Mouse (Mus musculus) midbrain, embryonic 13.5 days (tissue): ENCODE data around the gene Abi3. TPM values are rescaled to one million over a fixed set of nuclear protein-coding genes. Genes with fewer than 3 reads are reported as not detected.

ENCODE experiments used
- ATAC-seq: fragments of 200-750 bp; cut with Nextera tagmentation; 2 replicates; pipeline ENCODE4 v1.8.0; 2017; ENCODE audit warnings: mild to moderate bottlenecking, moderate TSS enrichment, moderate library complexity
- H3K27ac ChIP-seq: fragments of 300-500 bp; sonication (generic); 2 replicates; pipeline ENCODE4 v1.5.1; 2015; ENCODE audit warnings: inconsistent platforms, mild to moderate bottlenecking, moderate library complexity
- H3K27me3 ChIP-seq: fragments of 300-500 bp; sonication (generic); 2 replicates; pipeline ENCODE4 v1.6.1; 2015; ENCODE audit warnings: mild to moderate bottlenecking, inconsistent platforms
- H3K36me3 ChIP-seq: fragments of 300-500 bp; sonication (generic); 2 replicates; pipeline ENCODE4 v1.6.1; 2015; ENCODE audit warnings: mild to moderate bottlenecking, inconsistent platforms
- H3K4me1 ChIP-seq: fragments of 300-500 bp; sonication (generic); replicated peaks from 2 replicates; pipeline ENCODE4 v1.6.1; 2015; ENCODE audit warnings: inconsistent platforms
- H3K4me2 ChIP-seq: fragments of 300-500 bp; sonication (generic); replicated peaks from 2 replicates; pipeline ENCODE4 v1.6.1; 2015; ENCODE audit warnings: moderate library complexity, mild to moderate bottlenecking, inconsistent platforms
- H3K4me3 ChIP-seq: fragments of 300-500 bp; sonication (generic); replicated peaks from 2 replicates; pipeline ENCODE4 v1.5.1; 2015; ENCODE audit warnings: mild to moderate bottlenecking, inconsistent platforms
- H3K9ac ChIP-seq: fragments of 300-500 bp; sonication (generic); replicated peaks from 2 replicates; pipeline ENCODE4 v1.6.1; 2015; ENCODE audit warnings: mild to moderate bottlenecking, inconsistent platforms
- H3K9me3 ChIP-seq: fragments of 300-500 bp; sonication (generic); 2 replicates; pipeline ENCODE4 v1.6.1; 2016; ENCODE audit warnings: mild to moderate bottlenecking, inconsistent platforms
- WGBS: fragments of 180-500 bp; shearing (Covaris S2); methylation state at CpG from one replicate; pipeline ENCODE4 v1.1.7; 2015; 5-methylcytosine and 5-hydroxymethylcytosine counted together
- polyA plus RNA-seq: library from polyadenylated mRNA; unstranded; fragments of >200 nt; fragmentation: Nextera tagmentation; extraction: Ambion mirVana; gene quantifications from 2 replicates; pipeline ENCODE4 v1.2.1, GENCODE M21; 2015

Gene Abi3
- polyA plus RNA-seq, 1 experiment from 2014 or later: 1.6 TPM

- ATAC-seq: no peak
- Histone ChIP-seq H3K9ac (peak overlapping the region; percentile 51; the same call in 1 of the 2 replicates), H3K27ac (no peak overlapping the region), H3K36me3 (no peaks in the 10 kb centered on the region), H3K4me1 (peaks cover 34% of the 10 kb centered on the region), H3K4me3 (peak overlapping the region; percentile 33), H3K27me3 (peaks cover 97% of the 10 kb centered on the region), H3K9me3 (no peaks in the 10 kb centered on the region), H3K4me2 (peak overlapping the region; percentile 49)
- 3% methylated on average over 80 of the region's 80 CpGs for WGBS
These were observed 11.6 kb downstream of the Abi3 start for GRCm38 (mm10) chr11:95830411-95831275.

DNA sequence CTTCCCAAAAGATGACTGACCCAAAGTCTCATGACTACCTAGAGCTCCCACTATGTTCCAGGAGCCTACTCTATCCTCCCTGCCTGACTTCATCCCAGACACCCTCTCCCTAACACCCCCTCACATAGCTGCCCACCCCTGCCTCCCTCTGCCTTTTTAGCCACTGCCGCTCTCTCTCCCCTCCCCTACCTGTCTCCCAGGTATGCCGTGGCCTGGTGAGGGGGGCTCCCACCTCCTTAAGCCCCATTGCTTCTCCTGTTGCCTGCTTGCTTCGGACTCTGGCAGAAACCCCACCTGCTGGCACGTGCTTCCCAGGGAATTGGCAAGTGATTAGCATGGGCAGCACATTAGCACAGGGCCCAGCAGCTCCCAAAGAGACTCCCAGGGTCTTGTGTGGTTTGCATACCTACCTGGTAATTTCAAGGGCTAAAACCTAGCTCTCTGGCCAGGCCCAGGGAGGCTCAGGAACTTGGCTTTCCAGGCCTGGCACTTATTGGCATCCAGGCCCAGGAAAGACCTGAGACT, 12.7 kb downstream of the Abi3 start:
- no peak overlapping the region for H3K9ac ChIP-seq
- ATAC-seq: no peak
- no peak overlapping the region for H3K4me2 ChIP-seq
- no peak overlapping the region for H3K27ac ChIP-seq
- no peak overlapping the region; the same call in 1 of the 2 replicates for H3K4me3 ChIP-seq
- peaks cover 97% of the 10 kb centered on the region for H3K27me3 ChIP-seq
- H3K36me3 ChIP-seq: no peaks in the 10 kb centered on the region
- no peaks in the 10 kb centered on the region for H3K9me3 ChIP-seq
- H3K4me1 ChIP-seq: peaks cover 37% of the 10 kb centered on the region
- 32% methylated on average over 4 of the region's 4 CpGs for WGBS

DNA sequence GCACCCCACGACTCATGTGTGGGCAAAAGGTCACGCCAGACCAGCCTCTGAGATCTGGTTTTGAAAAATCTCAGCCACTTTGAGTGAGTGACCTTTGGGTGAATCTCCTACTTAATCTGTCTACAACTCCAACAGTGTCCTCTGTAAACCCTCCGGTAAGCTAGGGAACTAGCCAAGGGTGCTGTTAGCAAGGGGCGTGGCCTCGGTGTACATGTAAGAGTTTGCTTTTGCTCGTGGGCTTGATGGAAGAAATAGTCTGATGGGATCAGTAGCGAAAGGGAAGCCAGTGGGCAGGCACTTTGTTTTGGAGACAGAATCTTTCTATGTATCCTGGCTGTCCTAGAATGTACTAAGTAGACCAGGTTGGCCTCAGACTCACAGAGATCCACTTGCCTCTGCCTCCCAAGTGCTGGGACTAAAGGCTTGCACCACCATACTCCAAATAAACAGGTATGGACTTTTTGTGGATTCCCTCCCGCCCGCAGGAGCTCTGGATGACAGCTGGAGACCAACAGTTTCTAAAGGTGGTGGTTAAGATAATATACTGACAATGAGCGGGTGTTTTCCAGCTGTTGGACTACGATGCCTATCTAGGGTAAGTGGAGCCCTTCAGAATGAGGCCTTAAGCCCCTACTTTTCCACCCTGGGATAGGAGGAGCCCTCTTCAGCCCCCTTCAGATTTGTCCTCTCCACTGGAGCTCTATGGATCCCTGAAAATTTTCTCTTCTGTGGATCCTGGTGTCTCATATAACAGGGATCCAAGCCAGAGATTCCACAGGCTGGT, 13.9 kb downstream of the Abi3 start:
- Histone ChIP-seq H3K36me3 (no peaks in the 10 kb centered on the region), H3K27me3 (peaks cover 91% of the 10 kb centered on the region), H3K9me3 (no peaks in the 10 kb centered on the region), H3K4me1 (peaks cover 29% of the 10 kb centered on the region), H3K27ac (no peak overlapping the region), H3K4me3 (no peak overlapping the region), H3K4me2 (no peak overlapping the region), H3K9ac (no peak overlapping the region)
- no peak for ATAC-seq
- WGBS: 76% methylated on average over 11 of the region's 11 CpGs

GRCm38 (mm10) chr11:95827464-95828085, 14.7 kb downstream of the Abi3 start:
- H3K4me3 ChIP-seq: no peak overlapping the region
- H3K36me3 ChIP-seq: no peaks in the 10 kb centered on the region
- H3K27me3 ChIP-seq: peaks cover 91% of the 10 kb centered on the region
- 20% methylated on average over 3 of the region's 3 CpGs for WGBS
- no peaks in the 10 kb centered on the region for H3K9me3 ChIP-seq
- H3K4me1 ChIP-seq: peaks cover 25% of the 10 kb centered on the region
- no peak overlapping the region for H3K4me2 ChIP-seq
- H3K9ac ChIP-seq: no peak overlapping the region
- no peak for ATAC-seq
- no peak overlapping the region for H3K27ac ChIP-seq

GRCm38 (mm10) chr11:95827168-95827447, 15.2 kb downstream of the Abi3 start:
- Histone ChIP-seq H3K9me3 (no peaks in the 10 kb centered on the region), H3K27ac (no peak overlapping the region)
- 32% methylated on average over 3 of the region's 3 CpGs for WGBS

GRCm38 (mm10) chr11:95826317-95827167, 15.7 kb downstream of the Abi3 start:
- H3K9ac ChIP-seq: no peak overlapping the region
- H3K4me1 ChIP-seq: peaks cover 25% of the 10 kb centered on the region
- H3K9me3 ChIP-seq: no peaks in the 10 kb centered on the region
- no peak overlapping the region for H3K4me3 ChIP-seq
- H3K27ac ChIP-seq: no peak overlapping the region
- WGBS: 53% methylated on average over 6 of the region's 6 CpGs
- no peaks in the 10 kb centered on the region for H3K36me3 ChIP-seq
- no peak for ATAC-seq
- H3K4me2 ChIP-seq: no peak overlapping the region
- peaks cover 90% of the 10 kb centered on the region for H3K27me3 ChIP-seq

More at GRCm38 (mm10) chr11:95827168-95827447, 15.2 kb downstream of the Abi3 start:
- peaks cover 25% of the 10 kb centered on the region for H3K4me1 ChIP-seq
- no peaks in the 10 kb centered on the region for H3K36me3 ChIP-seq
- no peak for ATAC-seq
- peaks cover 91% of the 10 kb centered on the region for H3K27me3 ChIP-seq
- no peak overlapping the region for H3K9ac ChIP-seq
- H3K4me2 ChIP-seq: no peak overlapping the region
- H3K4me3 ChIP-seq: no peak overlapping the region

GRCm38 (mm10) chr11:95825625-95826024, 16.7 kb downstream of the Abi3 start:
- Histone ChIP-seq H3K4me3 (no peak overlapping the region), H3K36me3 (no peaks in the 10 kb centered on the region), H3K4me2 (no peak overlapping the region), H3K27ac (no peak overlapping the region), H3K9me3 (no peaks in the 10 kb centered on the region), H3K27me3 (peaks cover 81% of the 10 kb centered on the region), H3K4me1 (peaks cover 17% of the 10 kb centered on the region), H3K9ac (no peak overlapping the region)
- WGBS: 50% methylated on average over 3 of the region's 3 CpGs
- no peak for ATAC-seq

DNA sequence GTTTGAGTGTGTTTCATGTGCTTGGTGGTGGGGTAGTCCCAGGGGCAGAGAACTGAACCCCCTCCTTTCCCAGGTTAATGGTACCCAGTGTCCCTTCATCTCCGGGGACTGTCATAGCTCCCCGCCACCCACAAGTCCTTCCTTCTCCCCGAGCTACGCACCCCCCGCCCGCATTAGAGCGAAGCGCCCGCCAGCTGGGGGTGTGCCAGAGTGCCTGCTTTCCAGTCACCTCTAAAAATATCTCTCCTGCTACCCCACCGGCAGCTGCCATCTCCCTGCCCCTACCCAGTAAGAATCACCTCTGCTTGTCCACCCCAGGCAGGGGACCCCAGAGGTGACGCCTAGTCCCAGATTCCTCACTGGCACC, 17.4 kb downstream of the Abi3 start:
- peak overlapping the region; percentile 98 for H3K4me2 ChIP-seq
- peak; percentile 12; the same call in 1 of the 2 replicates for ATAC-seq
- peak overlapping the region; percentile 78 for H3K9ac ChIP-seq
- peaks cover 73% of the 10 kb centered on the region for H3K27me3 ChIP-seq
- peaks cover 10% of the 10 kb centered on the region for H3K4me1 ChIP-seq
- H3K4me3 ChIP-seq: peak overlapping the region; percentile 54
- no peaks in the 10 kb centered on the region for H3K36me3 ChIP-seq
- 2% methylated on average over 11 of the region's 11 CpGs for WGBS
- no peak overlapping the region for H3K27ac ChIP-seq
- no peaks in the 10 kb centered on the region for H3K9me3 ChIP-seq

GRCm38 (mm10) chr11:95824071-95824876, 18.0 kb downstream of the Abi3 start, which contains the start of gene Phospho1:
Phospho1 (plus strand) TSS chr11:95824499.
- Histone ChIP-seq H3K4me3 (peak within 1 kb of the TSS; percentile 54), H3K36me3 (no peaks in the 10 kb centered on the region), H3K27me3 (peaks cover 67% of the 10 kb centered on the region), H3K4me2 (peak within 1 kb of the TSS; percentile 98), H3K9ac (peak within 1 kb of the TSS; percentile 78), H3K4me1 (peaks cover 10% of the 10 kb centered on the region), H3K27ac (no peak within 1 kb of the TSS), H3K9me3 (no peaks in the 10 kb centered on the region)
- under 1% methylated on average over 58 of the region's 78 CpGs for WGBS
- ATAC-seq: peak; percentile 98

- no peak overlapping the region for H3K4me3 ChIP-seq
- H3K4me2 ChIP-seq: no peak overlapping the region
- H3K36me3 ChIP-seq: no peaks in the 10 kb centered on the region
- no peak overlapping the region for H3K9ac ChIP-seq
- H3K27ac ChIP-seq: no peak overlapping the region
- no peaks in the 10 kb centered on the region for H3K9me3 ChIP-seq
- ATAC-seq: no peak
- peaks cover 51% of the 10 kb centered on the region for H3K27me3 ChIP-seq
- peaks cover 10% of the 10 kb centered on the region for H3K4me1 ChIP-seq
- WGBS: 97% methylated on average over 4 of the region's 4 CpGs
These were observed 19.8 kb downstream of the Abi3 start for GRCm38 (mm10) chr11:95822437-95822836.
